Mouse (Mus musculus) stomach, postnatal 0 days (tissue): ENCODE data around the gene Clca3b.
"Not testable (repeated sequence)": the region's sequence is repeated elsewhere in the genome, so short reads cannot be mapped to it uniquely, and the experiment has no call there.

Experiments used
- CTCF ChIP-seq: IDR thresholded peaks from 2 replicates; pipeline ENCODE4 v1.5.1; 2016; ENCODE audit warnings: antibody characterized with exemption, low read depth, mild to moderate bottlenecking, moderate library complexity
- EP300 ChIP-seq: optimal IDR thresholded peaks from 2 replicates; pipeline ENCODE3; 2016; ENCODE audit warnings: antibody characterized with exemption

GRCm38 (mm10) chr3:144813336-144813735 is 35.8 kb downstream of the Clca3b start:
- not testable (repeated sequence) for TF ChIP-seq CTCF, EP300
